19 mouse cellular contexts compared by ENCODE assay signal in the genomic region with DNA sequence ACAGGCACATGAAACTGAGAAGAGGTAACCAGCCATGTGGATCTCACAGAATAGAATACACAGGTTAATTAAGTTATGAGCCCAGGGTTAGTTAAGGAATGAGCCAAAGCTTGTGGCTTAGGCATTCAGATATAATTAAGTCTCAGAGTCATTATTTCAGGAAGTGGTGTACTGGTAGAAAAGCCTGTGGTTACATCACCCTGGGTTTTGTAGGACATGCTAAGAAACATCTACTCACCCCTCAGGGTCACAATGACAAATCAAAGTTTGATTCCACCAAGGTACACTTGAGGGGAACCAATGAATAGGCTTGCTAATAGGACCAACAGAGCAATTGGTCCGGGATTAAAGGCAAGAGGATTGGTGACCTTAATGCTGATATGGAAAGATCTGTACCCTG.
"Had no signal": no experiment of that assay in that cellular context is flagged by ENCODE, and none has a peak within 500 bp of the region (broad histone marks: within the 10 kb centered on the region; RNA-seq: fewer than 3 reads in every experiment).

No protein-coding gene starts in this region.

- H3K27me3 ChIP-seq: kidney, embryonic 15.5 days; limb, embryonic 12.5 days; limb, embryonic 15.5 days; liver, embryonic 12.5 days; liver, embryonic 15.5 days; lung, embryonic 15.5 days; midbrain, embryonic 12.5 days; midbrain, embryonic 15.5 days; neural tube, embryonic 12.5 days; neural tube, embryonic 15.5 days had no signal

- ATAC-seq: liver, embryonic 12.5 days; midbrain, embryonic 15.5 days had no signal

- H3K9ac ChIP-seq: kidney, embryonic 15.5 days; limb, embryonic 12.5 days; limb, embryonic 15.5 days; liver, embryonic 12.5 days; liver, embryonic 15.5 days; lung, embryonic 15.5 days; midbrain, embryonic 12.5 days; midbrain, embryonic 15.5 days; neural tube, embryonic 12.5 days; neural tube, embryonic 15.5 days had no signal

- H3K9me3 ChIP-seq: kidney, embryonic 15.5 days; limb, embryonic 12.5 days; limb, embryonic 15.5 days; liver, embryonic 12.5 days; liver, embryonic 15.5 days; lung, embryonic 15.5 days; midbrain, embryonic 12.5 days; midbrain, embryonic 15.5 days; neural tube, embryonic 12.5 days; neural tube, embryonic 15.5 days had no signal

- DNase-seq: kidney, adult 11 months; kidney, adult 8-10 months; kidney, postnatal 10 days; kidney, postnatal 4 days; left cerebral cortex, postnatal 4 days; lung, adult 18-20 months; lung, postnatal 10 days; lung, postnatal 36 days; thymus, adult 2 months had no signal

- H3K4me3 ChIP-seq: kidney, embryonic 15.5 days; limb, embryonic 12.5 days; limb, embryonic 15.5 days; liver, embryonic 12.5 days; liver, embryonic 15.5 days; lung, embryonic 15.5 days; midbrain, embryonic 12.5 days; midbrain, embryonic 15.5 days; neural tube, embryonic 12.5 days; neural tube, embryonic 15.5 days had no signal

- H3K36me3 ChIP-seq: kidney, embryonic 15.5 days; limb, embryonic 12.5 days; limb, embryonic 15.5 days; liver, embryonic 12.5 days; liver, embryonic 15.5 days; lung, embryonic 15.5 days; midbrain, embryonic 12.5 days; midbrain, embryonic 15.5 days; neural tube, embryonic 12.5 days; neural tube, embryonic 15.5 days had no signal

- H3K27ac ChIP-seq: kidney, embryonic 15.5 days; limb, embryonic 12.5 days; limb, embryonic 15.5 days; liver, embryonic 12.5 days; liver, embryonic 15.5 days; lung, embryonic 15.5 days; midbrain, embryonic 12.5 days; midbrain, embryonic 15.5 days; neural tube, embryonic 12.5 days; neural tube, embryonic 15.5 days had no signal
